8 mouse cellular contexts compared by ENCODE assay signal in the genomic region with DNA sequence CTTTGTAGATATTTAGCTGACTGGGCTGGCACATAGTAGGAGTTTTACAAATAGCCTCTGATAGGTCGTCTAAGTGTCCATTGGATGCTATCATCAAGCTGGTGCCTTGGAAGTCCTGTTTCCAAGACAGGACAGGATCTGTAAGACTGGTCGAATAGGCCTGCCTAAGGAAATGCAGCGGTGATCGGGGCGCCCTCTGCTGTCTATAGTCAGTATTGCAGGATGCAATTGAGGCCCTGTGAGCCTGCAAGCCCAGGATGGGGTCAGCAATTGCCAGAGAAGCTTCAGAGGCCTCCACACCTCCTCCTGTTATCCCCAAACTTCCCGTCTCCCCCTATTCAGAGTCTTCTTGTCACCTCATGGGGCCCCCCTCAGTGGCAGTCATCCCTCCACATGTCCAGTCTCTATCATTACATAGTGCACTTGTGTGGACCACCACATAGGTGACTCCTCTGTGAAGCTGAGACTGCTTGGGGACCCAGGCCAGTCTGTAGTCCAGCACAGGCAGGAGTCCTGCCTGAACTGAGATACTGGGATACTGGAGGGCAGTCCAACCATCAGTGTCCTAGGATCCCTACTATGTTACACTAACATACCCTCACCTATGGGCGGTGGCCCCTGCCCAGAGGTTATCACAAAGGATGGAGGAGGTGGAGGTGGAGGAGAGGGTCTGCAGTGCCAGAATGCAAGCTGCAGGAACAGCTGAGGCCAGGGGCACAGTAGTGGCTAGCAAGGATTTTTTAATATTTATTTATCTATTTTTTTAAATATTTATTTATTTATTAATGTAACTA. TPM values are rescaled to one million over a fixed set of nuclear protein-coding genes. Genes with fewer than 3 reads are reported as not detected.
DNase-seq lines count a peak whose midpoint lies in the region; ATAC-seq and TF ChIP-seq lines count a peak whose summit lies in the region.

No protein-coding gene starts in this region.

- no peaks in the 10 kb centered on the region for H3K27me3 ChIP-seq in heart, embryonic 11.5 days (ENCODE audit: control insufficient read depth, insufficient read depth, low read length)
- H3K27me3 ChIP-seq in limb, embryonic 13.5 days = no peaks in the 10 kb centered on the region
- no peaks in the 10 kb centered on the region for H3K27me3 ChIP-seq in neural tube, embryonic 11.5 days (ENCODE audit: control insufficient read depth, insufficient read depth, low read length)

- H3K4me3 ChIP-seq in heart, embryonic 11.5 days (ENCODE audit: low read depth, low read length) = no peak overlapping the region
- no peak overlapping the region for H3K4me3 ChIP-seq in bone marrow macrophage, adult 2 months (ENCODE audit: insufficient read depth, low read length)
- no peak overlapping the region for H3K4me3 ChIP-seq in limb, embryonic 13.5 days
- no peak overlapping the region for H3K4me3 ChIP-seq in neural tube, embryonic 11.5 days (ENCODE audit: low read depth, low read length)

- H3K27ac ChIP-seq in heart, embryonic 11.5 days (ENCODE audit: low read depth, low read length) = no peak overlapping the region
- no peak overlapping the region for H3K27ac ChIP-seq in bone marrow macrophage, adult 2 months (ENCODE audit: insufficient read depth, low read depth, low read length)
- H3K27ac ChIP-seq in limb, embryonic 13.5 days = no peak overlapping the region
- H3K27ac ChIP-seq in neural tube, embryonic 11.5 days (ENCODE audit: low read depth, low read length) = no peak overlapping the region

- H3K36me3 ChIP-seq in heart, embryonic 11.5 days (ENCODE audit: control insufficient read depth, insufficient read depth, low read length) = no peaks in the 10 kb centered on the region
- H3K36me3 ChIP-seq in limb, embryonic 13.5 days = no peaks in the 10 kb centered on the region
- H3K36me3 ChIP-seq in neural tube, embryonic 11.5 days (ENCODE audit: control insufficient read depth, insufficient read depth, low read length) = no peaks in the 10 kb centered on the region

- peaks cover 14% of the 10 kb centered on the region for H3K4me1 ChIP-seq in heart, embryonic 11.5 days (ENCODE audit: control insufficient read depth, insufficient read depth, low read length)
- H3K4me1 ChIP-seq in bone marrow macrophage, adult 2 months (ENCODE audit: control insufficient read depth, insufficient read depth, low read length) = peaks cover 11% of the 10 kb centered on the region
- H3K4me1 ChIP-seq in limb, embryonic 13.5 days = 0 out of 2 replicates have a peak, but pooled peaks cover 6% of the 10 kb centered on the region
- H3K4me1 ChIP-seq in neural tube, embryonic 11.5 days (ENCODE audit: control insufficient read depth, insufficient read depth, low read length) = no peaks in the 10 kb centered on the region

- no peak overlapping the region for H3K9ac ChIP-seq in heart, embryonic 11.5 days (ENCODE audit: low read depth, low read length)
- H3K9ac ChIP-seq in limb, embryonic 13.5 days = no peak overlapping the region
- no peak overlapping the region for H3K9ac ChIP-seq in neural tube, embryonic 11.5 days (ENCODE audit: low read length)

- no peak overlapping the region for H3K4me2 ChIP-seq in heart, embryonic 11.5 days
- no peak overlapping the region for H3K4me2 ChIP-seq in limb, embryonic 13.5 days (replicated peaks)
- no peak overlapping the region for H3K4me2 ChIP-seq in neural tube, embryonic 11.5 days (ENCODE audit: low read depth)

- TF ChIP-seq POLR2A in bone marrow macrophage, adult 2 months (IDR thresholded peaks at IDR 0.05; ENCODE audit: borderline replicate concordance, low read depth, low read length) = no peak

- DNase-seq in heart, adult 11 months = peak; percentile 98
- DNase-seq in induced T-regulatory cell, adult 2 months (ENCODE audit: low read depth) = peak; percentile 92
- DNase-seq in neural tube, embryonic 11.5 days (ENCODE audit: low spot score) = peak; percentile 73
- DNase-seq in testis, postnatal 14 days (ENCODE audit: low spot score) = peak; percentile 67

- 24% methylated on average over 7 of the region's 7 CpGs for WGBS in heart, embryonic 11.5 days (ENCODE audit: insufficient replicate concordance)
- WGBS in limb, embryonic 13.5 days = 16% methylated on average over 7 of the region's 7 CpGs
- 18% methylated on average over 7 of the region's 7 CpGs for WGBS in neural tube, embryonic 11.5 days

- H3K9me3 ChIP-seq in heart, embryonic 11.5 days (replicated peaks; ENCODE audit: control insufficient read depth, low read length) = no peaks in the 10 kb centered on the region
- H3K9me3 ChIP-seq in limb, embryonic 13.5 days = no peaks in the 10 kb centered on the region
- H3K9me3 ChIP-seq in neural tube, embryonic 11.5 days (ENCODE audit: control insufficient read depth, low read length) = no peaks in the 10 kb centered on the region

- ATAC-seq in heart, embryonic 11.5 days (replicated peaks; ENCODE audit: insufficient number of reproducible peaks, low FRiP score, low TSS enrichment) = no peak
- ATAC-seq in erythroblast, adult 5-6 weeks (replicated peaks; ENCODE audit: low FRiP score, poor library complexity, severe bottlenecking) = peak; percentile 64; the same call in 1 of the 2 replicates
- ATAC-seq in limb, embryonic 13.5 days (ENCODE audit: low FRiP score, low read depth) = 0 out of 2 replicates have a peak, but pooled peaks have one; percentile 17
- ATAC-seq in neural tube, embryonic 11.5 days (ENCODE audit: insufficient read depth, low FRiP score, low TSS enrichment) = no peak

- peak; percentile 69 for TF ChIP-seq CTCF in bone marrow macrophage, adult 2 months (IDR thresholded peaks at IDR 0.05; ENCODE audit: low read depth, low read length)

RNA-seq across cellular contexts. Expression of gene Neurl3, which starts 3.0 kb away (rescaled TPM):
- polyA plus RNA-seq in heart, embryonic 11.5 days (2014; fragmentation: Nextera tagmentation; extraction: Ambion mirVana) = 1.9 and 2.6 TPM in 2 replicates
- polyA plus RNA-seq in bone marrow macrophage, adult 2 months (2012; ENCODE audit: insufficient read depth, insufficient read length, missing spikeins) = 168 and 181 TPM in 2 replicates
- 8.6 and 14.2 TPM in 2 replicates for total RNA-seq in erythroblast, adult 5-6 weeks (2015; ENCODE audit: low replicate concordance)
- total RNA-seq in erythroblast, adult 5-6 weeks (2017; ENCODE audit: low replicate concordance) = 8.0 and 9.1 TPM in 2 replicates
- 0.83 and 2.0 TPM in 2 replicates for polyA plus RNA-seq in limb, embryonic 13.5 days (2015; fragmentation: Nextera tagmentation; extraction: Ambion mirVana)
- polyA plus RNA-seq in neural tube, embryonic 11.5 days (2014; fragmentation: Nextera tagmentation; extraction: Ambion mirVana) = 0.62 and 0.70 TPM in 2 replicates

RNA-seq across cellular contexts. Expression of gene Arid5a, which starts 30.1 kb away (rescaled TPM):
- 5.6 and 8.1 TPM in 2 replicates for polyA plus RNA-seq in heart, embryonic 11.5 days (2014; fragmentation: Nextera tagmentation; extraction: Ambion mirVana)
- polyA plus RNA-seq in bone marrow macrophage, adult 2 months (2012; ENCODE audit: insufficient read depth, insufficient read length, missing spikeins) = 9.4 and 12.7 TPM in 2 replicates
- 2.3 and 5.6 TPM in 2 replicates for total RNA-seq in erythroblast, adult 5-6 weeks (2015; ENCODE audit: low replicate concordance)
- 2.6 and 3.2 TPM in 2 replicates for total RNA-seq in erythroblast, adult 5-6 weeks (2017; ENCODE audit: low replicate concordance)
- 6.7 and 9.2 TPM in 2 replicates for polyA plus RNA-seq in limb, embryonic 13.5 days (2015; fragmentation: Nextera tagmentation; extraction: Ambion mirVana)
- polyA plus RNA-seq in neural tube, embryonic 11.5 days (2014; fragmentation: Nextera tagmentation; extraction: Ambion mirVana) = 2.3 and 3.1 TPM in 2 replicates

RNA-seq across cellular contexts. Expression of gene Uggt1, which starts 32.9 kb away (rescaled TPM):
- 60.6 and 61.9 TPM in 2 replicates for polyA plus RNA-seq in heart, embryonic 11.5 days (2014; fragmentation: Nextera tagmentation; extraction: Ambion mirVana)
- polyA plus RNA-seq in bone marrow macrophage, adult 2 months (2012; ENCODE audit: insufficient read depth, insufficient read length, missing spikeins) = 38.3 and 43.1 TPM in 2 replicates
- total RNA-seq in erythroblast, adult 5-6 weeks (2015; ENCODE audit: low replicate concordance) = 17.5 and 18.6 TPM in 2 replicates
- 23.0 and 42.7 TPM in 2 replicates for total RNA-seq in erythroblast, adult 5-6 weeks (2017; ENCODE audit: low replicate concordance)
- 52.4 and 54.6 TPM in 2 replicates for polyA plus RNA-seq in limb, embryonic 13.5 days (2015; fragmentation: Nextera tagmentation; extraction: Ambion mirVana)
- polyA plus RNA-seq in neural tube, embryonic 11.5 days (2014; fragmentation: Nextera tagmentation; extraction: Ambion mirVana) = 70.5 and 82.3 TPM in 2 replicates

Comparison
In these comparisons a context has a peak if more than half of its experiments do, and no peak if none do; other contexts are left out.
1. ATAC-seq: peak in erythroblast, adult 5-6 weeks (single experiment) and limb, embryonic 13.5 days (single experiment); none in heart, embryonic 11.5 days (single experiment) and neural tube, embryonic 11.5 days (single experiment).
2. RNA of gene Neurl3, which starts 3.0 kb away (polyA plus RNA-seq): 168 to 181 TPM in bone marrow macrophage, adult 2 months; 1.9 to 2.6 TPM in heart, embryonic 11.5 days, 0.83 to 2.0 TPM in limb, embryonic 13.5 days and 0.62 to 0.70 TPM in neural tube, embryonic 11.5 days; every median in the first group is over 10 times any median in the second.
3. Peak in every context shown above with its lines, with median percentiles within 50 percentile points of each other: DNase-seq.